Comparison of ENCODE assay signal across 8 mouse cellular contexts in the genomic region with DNA sequence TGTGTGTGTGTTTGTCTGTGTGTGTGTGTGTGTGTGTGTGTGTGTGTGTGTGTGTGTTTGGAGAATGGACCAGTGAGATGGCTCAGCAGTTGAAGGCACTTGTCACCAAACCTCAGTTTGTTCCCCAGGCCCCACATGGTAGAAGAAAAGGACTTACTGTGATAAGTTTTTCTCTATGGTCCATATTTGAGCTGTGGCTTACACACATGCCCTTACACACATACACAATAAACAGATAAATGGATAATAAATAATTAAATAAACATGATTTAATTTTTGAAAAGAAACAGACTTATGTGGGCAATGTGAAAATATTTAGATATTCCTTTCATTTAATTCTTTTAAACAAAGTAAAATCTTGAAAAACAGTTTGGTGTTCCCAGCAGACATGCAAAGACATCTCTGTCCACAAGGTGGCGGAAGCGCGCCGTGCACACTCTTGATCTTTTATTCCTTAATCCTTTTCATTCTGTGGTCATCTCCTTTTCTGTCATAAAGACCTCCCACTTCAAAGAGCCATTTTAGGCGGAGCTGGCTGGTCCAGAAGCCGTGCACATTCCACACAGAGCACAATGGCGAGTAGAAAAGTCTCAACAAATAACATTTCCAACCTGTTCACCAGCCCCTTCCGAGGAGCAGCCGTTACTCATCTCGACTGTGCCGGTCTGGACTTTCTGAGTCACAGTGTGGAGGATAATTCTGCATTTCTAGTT.
DNase-seq lines count a peak whose midpoint lies in the region; ATAC-seq and TF ChIP-seq lines count a peak whose summit lies in the region.

No protein-coding gene starts in this region.

- DNase-seq in spleen, adult 2 months (ENCODE audit: low read depth in 1 of 2, low spot score in 2 of 2), result no peak
- no peak for DNase-seq in spleen, adult 12 weeks (ENCODE audit: low spot score)
- DNase-seq in embryo, embryonic 10.5 days (ENCODE audit: low spot score), result peak; percentile 83
- peak; percentile 4 for DNase-seq in heart, adult 8-10 months (ENCODE audit: low spot score)
- peak; percentile 7 to 23 for DNase-seq in kidney, adult 8-10 months
- DNase-seq in limb, embryonic 11.5 days (ENCODE audit: low spot score), result peak; percentile 79

- peak; percentile 56; the same call in 1 of the 2 replicates for TF ChIP-seq CTCF in spleen, adult 2 months (IDR thresholded peaks at IDR 0.05; ENCODE audit: extremely low read depth, insufficient read depth, insufficient read length, insufficient replicate concordance)

- WGBS in spleen, adult 2 months, result 9% methylated on average over 11 of the region's 11 CpGs
- 25% methylated on average over 11 of the region's 11 CpGs for WGBS in limb, embryonic 11.5 days
- 7% methylated on average over 11 of the region's 11 CpGs for WGBS in midbrain, embryonic 13.5 days
- 13% methylated on average over 11 of the region's 11 CpGs for WGBS in stomach, embryonic 15.5 days

- no peaks in the 10 kb centered on the region for H3K9me3 ChIP-seq in limb, embryonic 11.5 days (ENCODE audit: control insufficient read depth, low read length)
- H3K9me3 ChIP-seq in midbrain, embryonic 13.5 days, result no peaks in the 10 kb centered on the region
- H3K9me3 ChIP-seq in stomach, embryonic 15.5 days, result no peaks in the 10 kb centered on the region

- no peaks in the 10 kb centered on the region for H3K4me1 ChIP-seq in spleen, adult 2 months (ENCODE audit: control insufficient read depth, insufficient read depth, insufficient read length)
- no peaks in the 10 kb centered on the region for H3K4me1 ChIP-seq in limb, embryonic 11.5 days (ENCODE audit: control insufficient read depth, insufficient read depth, low read length)
- H3K4me1 ChIP-seq in midbrain, embryonic 13.5 days (replicated peaks), result 0 out of 2 replicates have a peak, but pooled peaks cover 5% of the 10 kb centered on the region
- H3K4me1 ChIP-seq in stomach, embryonic 15.5 days, result no peaks in the 10 kb centered on the region

- H3K9ac ChIP-seq in limb, embryonic 11.5 days (ENCODE audit: low read length), result no peak overlapping the region
- peak overlapping the region; percentile 61 for H3K9ac ChIP-seq in midbrain, embryonic 13.5 days (replicated peaks)
- no peak overlapping the region for H3K9ac ChIP-seq in stomach, embryonic 15.5 days

- peak; percentile 75; the same call in 1 of the 2 replicates for ATAC-seq in limb, embryonic 11.5 days (ENCODE audit: insufficient number of reproducible peaks, low FRiP score, low TSS enrichment, low read depth)
- ATAC-seq in midbrain, embryonic 13.5 days, result peak; percentile 93
- peak; percentile 50; the same call in 1 of the 2 replicates for ATAC-seq in stomach, embryonic 15.5 days (ENCODE audit: insufficient read depth, low FRiP score, low read depth)

- no peak overlapping the region for H3K27ac ChIP-seq in spleen, adult 2 months (ENCODE audit: insufficient read depth, low read length)
- no peak overlapping the region for H3K27ac ChIP-seq in limb, embryonic 11.5 days (replicated peaks; ENCODE audit: low read depth, low read length)
- H3K27ac ChIP-seq in midbrain, embryonic 13.5 days, result no peak overlapping the region
- no peak overlapping the region for H3K27ac ChIP-seq in stomach, embryonic 15.5 days

- no peak overlapping the region for H3K4me3 ChIP-seq in spleen, adult 2 months (ENCODE audit: extremely low read depth, insufficient read depth, insufficient read length)
- no peak overlapping the region for H3K4me3 ChIP-seq in limb, embryonic 11.5 days (ENCODE audit: low read depth, low read length)
- H3K4me3 ChIP-seq in midbrain, embryonic 13.5 days (replicated peaks), result peak overlapping the region; percentile 41
- peak overlapping the region; percentile 33 for H3K4me3 ChIP-seq in stomach, embryonic 15.5 days (replicated peaks)

- H3K4me2 ChIP-seq in limb, embryonic 11.5 days (ENCODE audit: low read depth, severe bottlenecking), result no peak overlapping the region; the same call in 1 of the 2 replicates
- peak overlapping the region; percentile 63 for H3K4me2 ChIP-seq in midbrain, embryonic 13.5 days (replicated peaks)
- peak overlapping the region; percentile 52 for H3K4me2 ChIP-seq in stomach, embryonic 15.5 days

- no peaks in the 10 kb centered on the region for H3K36me3 ChIP-seq in spleen, adult 2 months (ENCODE audit: control insufficient read depth, insufficient read depth, low read length)
- H3K36me3 ChIP-seq in limb, embryonic 11.5 days (ENCODE audit: control insufficient read depth, insufficient read depth, low read length), result no peaks in the 10 kb centered on the region
- H3K36me3 ChIP-seq in midbrain, embryonic 13.5 days, result no peaks in the 10 kb centered on the region
- H3K36me3 ChIP-seq in stomach, embryonic 15.5 days, result no peaks in the 10 kb centered on the region

- no peak for TF ChIP-seq POLR2A in spleen, adult 2 months (IDR thresholded peaks at IDR 0.05; ENCODE audit: low read depth, low read length)

- no peaks in the 10 kb centered on the region for H3K27me3 ChIP-seq in spleen, adult 2 months (ENCODE audit: control insufficient read depth, insufficient read depth, low read length)
- H3K27me3 ChIP-seq in limb, embryonic 11.5 days (ENCODE audit: control insufficient read depth, insufficient read depth, low read length), result no peaks in the 10 kb centered on the region
- no peaks in the 10 kb centered on the region for H3K27me3 ChIP-seq in midbrain, embryonic 13.5 days
- no peaks in the 10 kb centered on the region for H3K27me3 ChIP-seq in stomach, embryonic 15.5 days (replicated peaks)

Comparison
In these comparisons a context has a peak if more than half of its experiments do, and no peak if none do; other contexts are left out.
1. DNase-seq: peak in embryo, embryonic 10.5 days (single experiment), heart, adult 8-10 months (single experiment), kidney, adult 8-10 months (2 of 2) and limb, embryonic 11.5 days (single experiment); none in spleen, adult 2 months (0 of 2) and spleen, adult 12 weeks (single experiment).
2. H3K4me3 ChIP-seq: peak in midbrain, embryonic 13.5 days (single experiment) and stomach, embryonic 15.5 days (single experiment); none in spleen, adult 2 months (single experiment) and limb, embryonic 11.5 days (single experiment).
3. Peak in every context shown above with its lines, with median percentiles within 50 percentile points of each other: ATAC-seq.